Mouse (Mus musculus) CH12.LX (cell line): ENCODE measurements around the gene Dqx1. TPM values are rescaled to one million over a fixed set of nuclear protein-coding genes. Genes with fewer than 3 reads are reported as not detected.

ENCODE experiments used
- DNase-seq: peaks from one replicate; pipeline ENCODE4 v3.0.0-alpha.2; 2013; ENCODE audit errors: extremely low read depth
- H3K27ac ChIP-seq: 2 replicates; pipeline ENCODE4 v1.5.1; 2012; ENCODE audit warnings: low read depth, mild to moderate bottlenecking, control low read depth, moderate library complexity; ENCODE audit not compliant: insufficient read depth
- H3K27me3 ChIP-seq: replicated peaks from 2 replicates; pipeline ENCODE3; 2012; ENCODE audit warnings: inconsistent platforms
- H3K36me3 ChIP-seq, 2 experiments: replicated peaks in 1 of 2; 2 replicates each; pipeline versions ENCODE3 to v1.6.1; 2012; ENCODE audit warnings: inconsistent platforms in 1 of 2, low read length in 1 of 2, mild to moderate bottlenecking in 1 of 2, mixed read lengths in 1 of 2, moderate library complexity in 1 of 2; ENCODE audit not compliant: control insufficient read depth in 1 of 2, insufficient read depth in 1 of 2
- H3K4me1 ChIP-seq, 2 experiments: 2 replicates each; pipeline ENCODE4 v1.6.1; 2012; ENCODE audit warnings: inconsistent platforms in 1 of 2, moderate library complexity in 1 of 2; ENCODE audit not compliant: insufficient read depth in 2 of 2, control insufficient read depth in 1 of 2
- H3K4me2 ChIP-seq: 2 replicates; pipeline ENCODE4 v1.6.1; 2012; ENCODE audit warnings: low read depth, mild to moderate bottlenecking, control low read depth; ENCODE audit not compliant: poor library complexity, insufficient read depth, severe bottlenecking
- H3K4me3 ChIP-seq, 3 experiments: fragments of 150-350 bp in 1 of 3; sonication (generic) in 1 of 3; replicated peaks in 1 of 3; 2 replicates each; pipeline versions ENCODE3 to v1.5.1; 2011 to 2012; ENCODE audit warnings: low read depth in 2 of 3, low read length in 2 of 3, mild to moderate bottlenecking in 2 of 3, moderate library complexity in 2 of 3, control low read depth in 1 of 3, improper control_type of control experiment in 1 of 3, inconsistent platforms in 1 of 3, mixed read lengths in 1 of 3; ENCODE audit not compliant: poor library complexity in 1 of 3
- H3K79me2 ChIP-seq: replicated peaks from 2 replicates; pipeline ENCODE4 v1.6.1; 2012; ENCODE audit warnings: mild to moderate bottlenecking, moderate library complexity; ENCODE audit not compliant: control insufficient read depth, poor library complexity, insufficient read depth, severe bottlenecking; ENCODE audit errors: extremely low read depth
- H3K9ac ChIP-seq: 2 replicates; pipeline ENCODE4 v1.6.1; 2012; ENCODE audit warnings: low read depth, mild to moderate bottlenecking, control low read depth, moderate library complexity; ENCODE audit not compliant: insufficient read depth
- H3K9me3 ChIP-seq: replicated peaks from 2 replicates; pipeline ENCODE3; 2012; ENCODE audit warnings: low read length, inconsistent platforms, mixed read lengths
- BHLHE40 ChIP-seq: IDR thresholded peaks from 2 replicates; pipeline ENCODE4 v1.6.1; 2011; ENCODE audit warnings: mild to moderate bottlenecking, low read depth, low read length, improper control_type of control experiment
- IRF4 ChIP-seq: IDR thresholded peaks from 2 replicates; pipeline ENCODE4 v1.6.1; 2014; ENCODE audit warnings: low read depth, mild to moderate bottlenecking, inconsistent platforms, low read length, improper control_type of control experiment
- MAFK ChIP-seq: IDR thresholded peaks from 2 replicates; pipeline ENCODE4 v1.6.1; 2011; ENCODE audit warnings: low read length, improper control_type of control experiment; ENCODE audit not compliant: insufficient replicate concordance
- MXI1 ChIP-seq: IDR thresholded peaks from 2 replicates; pipeline ENCODE4 v1.6.1; 2011; ENCODE audit warnings: mild to moderate bottlenecking, low read depth, low read length, improper control_type of control experiment
- MYC ChIP-seq: IDR thresholded peaks from 2 replicates; pipeline ENCODE4 v1.6.1; 2011; ENCODE audit warnings: low read depth, mild to moderate bottlenecking, improper control_type of control experiment, low read length
- NELFE ChIP-seq: IDR thresholded peaks from 2 replicates; pipeline ENCODE4 v1.6.1; 2011; ENCODE audit warnings: low read depth, low read length, improper control_type of control experiment
- PAX5 ChIP-seq: IDR thresholded peaks from 2 replicates; pipeline ENCODE4 v1.6.1; 2012; ENCODE audit warnings: low read length, inconsistent platforms, mixed read lengths
- RCOR1 ChIP-seq: conservative IDR thresholded peaks from 2 replicates; pipeline ENCODE4 v1.6.1; 2012; ENCODE audit warnings: low read depth, mild to moderate bottlenecking, inconsistent platforms, low read length, improper control_type of control experiment
- SIN3A ChIP-seq: IDR thresholded peaks from 2 replicates; pipeline ENCODE4 v1.6.1; 2012; ENCODE audit warnings: low read length, improper control_type of control experiment, inconsistent platforms
- UBTF ChIP-seq: IDR thresholded peaks from 2 replicates; pipeline ENCODE4 v1.6.1; 2012; ENCODE audit warnings: low read depth, mild to moderate bottlenecking, inconsistent platforms, low read length, improper control_type of control experiment, moderate library complexity
- USF1 ChIP-seq: IDR thresholded peaks from 2 replicates; pipeline ENCODE4 v1.6.1; 2014; ENCODE audit warnings: low read depth, mild to moderate bottlenecking, inconsistent platforms, low read length, improper control_type of control experiment
- ZC3H11A ChIP-seq: IDR thresholded peaks from 2 replicates; pipeline ENCODE4 v1.6.1; 2012; ENCODE audit warnings: low read depth, mild to moderate bottlenecking, inconsistent platforms, low read length, improper control_type of control experiment
- ZKSCAN1 ChIP-seq: IDR thresholded peaks from 2 replicates; pipeline ENCODE4 v1.6.1; 2012; ENCODE audit warnings: low read depth, inconsistent platforms, low read length, improper control_type of control experiment, borderline replicate concordance
- dilution Hi-C: fragments of 300-500 bp; cut with MboI; formaldehyde crosslinking; loops from 2 replicates; pipeline ENCODE4 v1.14.3; 2020; ENCODE audit warnings: low sequenced_read_pairs; ENCODE audit not compliant: extremely low pct_unique_long_range_greater_than_20kb, extremely low pct_ligation_motif_present
- in situ Hi-C: fragments of 300-500 bp; cut with MboI; formaldehyde crosslinking; loops from 3 replicates; pipeline ENCODE4 v1.14.3; 2019; ENCODE audit warnings: low sequenced_read_pairs, low pct_ligation_motif_present, low pct_unique_long_range_greater_than_20kb, mixed read lengths
- polyA plus RNA-seq: library from polyadenylated mRNA; unstranded; fragments of >175 nt; gene quantifications from 2 replicates; pipeline ENCODE4 v1.2.1, GENCODE M21; 2012; ENCODE audit warnings: low read depth; ENCODE audit not compliant: insufficient read length
- total RNA-seq, 2 experiments: library from RNA; depleted of rRNA; stranded (reverse); fragments of 300-350 nt in 1 of 2; fragments of >200 nt in 1 of 2; gene quantifications; 2 replicates each; pipeline ENCODE4 v1.2.3; 2012 to 2014

Gene Dqx1
- total and polyA plus RNA-seq, 3 experiments: 1.3 to 2.9 (median 2.2) TPM

GRCm38 (mm10) chr6:83038496-83039012, 19.1 kb upstream of the Dqx1 start (continued):
- TF ChIP-seq MYC (no peak), MAFK (no peak), SIN3A (peak; percentile 45; the same call in 1 of the 2 replicates), PAX5 (no peak), ZKSCAN1 (no peak), RCOR1 (no peak), IRF4 (0 out of 2 replicates have a peak, but pooled peaks have one; percentile 8), MXI1 (peak; percentile 37; the same call in 1 of the 2 replicates)

GRCm38 (mm10) chr6:83040601-83041000, 17.0 kb upstream of the Dqx1 start:
- H3K4me3 ChIP-seq: no peak overlapping the region
- no peaks in the 10 kb centered on the region for H3K79me2 ChIP-seq
- dilution Hi-C loops (no loop called here), in situ Hi-C loops (loop anchor here (5.0 kb wide), 1 partner anchor 33 kb away; no protein-coding TSS in a partner anchor)
- H3K9me3 ChIP-seq: no peaks in the 10 kb centered on the region
- no peak overlapping the region for H3K4me2 ChIP-seq
- H3K36me3 ChIP-seq: no peaks in the 10 kb centered on the region
- H3K27ac ChIP-seq: no peak overlapping the region
- H3K4me1 ChIP-seq: peaks cover 14 to 60% of the 10 kb centered on the region in 2 experiments
- no peak for TF ChIP-seq ZC3H11A
- H3K27me3 ChIP-seq: peaks cover 1% of the 10 kb centered on the region
- no peak overlapping the region for H3K9ac ChIP-seq
- DNase-seq: no peak

GRCm38 (mm10) chr6:83043561-83043960, 14.1 kb upstream of the Dqx1 start:
- TF ChIP-seq BHLHE40 (no peak), UBTF (no peak), USF1 (no peak), NELFE (no peak), MXI1 (no peak)
- no peaks in the 10 kb centered on the region for H3K79me2 ChIP-seq
- H3K27me3 ChIP-seq: no peaks in the 10 kb centered on the region
- in situ Hi-C loops (loop anchor here (5.0 kb wide), 1 partner anchor 36 kb away; no protein-coding TSS in a partner anchor), dilution Hi-C loops (no loop called here)
- H3K4me1 ChIP-seq: peaks cover 12 to 50% of the 10 kb centered on the region in 2 experiments
- no peak overlapping the region for H3K4me2 ChIP-seq
- H3K9me3 ChIP-seq: peaks cover 3% of the 10 kb centered on the region
- no peak overlapping the region for H3K27ac ChIP-seq
- H3K9ac ChIP-seq: no peak overlapping the region
- no peaks in the 10 kb centered on the region for H3K36me3 ChIP-seq
- H3K4me3 ChIP-seq: no peak overlapping the region
- no peak for DNase-seq
